Mouse (Mus musculus) erythroblast, embryonic 14.5 days (primary cell): ENCODE measurements at regions not wholly inside any gene's neighbourhood (a gene's known extent, or its start where the extent isn't known, plus 50 kb on each side); places are given as distances from the start of the nearest gene placed in this dataset.

Experiments
- GATA1 ChIP-seq: IDR thresholded peaks from 2 replicates; pipeline ENCODE4 v1.6.1; 2012; ENCODE audit warnings: low read length, inconsistent platforms, mixed read lengths
- TAL1 ChIP-seq: IDR thresholded peaks from 3 replicates; pipeline ENCODE4 v1.6.1; 2012; ENCODE audit warnings: low read length, inconsistent platforms, mixed read lengths

DNA sequence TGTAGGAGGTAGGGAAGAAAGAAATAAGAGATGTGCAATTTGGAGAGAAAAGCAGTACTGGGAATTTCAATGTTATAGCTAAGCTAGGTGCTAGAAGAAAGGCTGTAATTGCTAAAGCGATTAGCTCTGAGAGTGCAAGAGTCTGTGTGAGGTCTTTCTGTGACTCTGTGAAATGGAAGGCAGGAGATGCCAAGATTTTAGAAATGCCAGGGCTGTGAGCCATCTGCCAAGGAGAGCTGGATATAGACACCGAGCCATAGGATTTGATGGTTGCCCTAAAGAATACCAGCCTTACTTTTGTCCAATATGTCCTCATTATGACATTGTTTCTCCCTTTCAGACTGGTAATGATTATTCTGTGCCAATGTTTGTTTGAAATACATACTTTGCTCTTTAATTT lies 669.2 kb upstream of the Tenm2 start:
- no peak for TF ChIP-seq GATA1
- no peak for TF ChIP-seq TAL1
